Mouse (Mus musculus): ENCODE data around the gene Ddx11. TPM values are rescaled to one million over a fixed set of nuclear protein-coding genes. Genes with fewer than 3 reads are reported as not detected.
"Not testable (repeated sequence)": the region's sequence is repeated elsewhere in the genome, so short reads cannot be mapped to it uniquely, and the experiment has no call there.

Gene Ddx11
- polyA plus RNA-seq, 1 experiment from 2014 or later: 12.7 TPM

- peak; percentile 17 for DNase-seq (ENCODE audit: low spot score)
Observed at GRCm38 (mm10) chr17:66112166-66112565, 11.2 kb upstream of the Ddx11 start.

- no peak for DNase-seq (ENCODE audit: low spot score)
Observed at GRCm38 (mm10) chr17:66118991-66119390, 4.3 kb upstream of the Ddx11 start.

- DNase-seq (ENCODE audit: low spot score): no peak
Observed at GRCm38 (mm10) chr17:66120701-66121100, 2.6 kb upstream of the Ddx11 start.

- no peak for DNase-seq (ENCODE audit: low spot score)
Observed at GRCm38 (mm10) chr17:66123816-66124610, 693 bp downstream of the Ddx11 start.

- peak; percentile 45 for DNase-seq (ENCODE audit: low spot score)
Observed at GRCm38 (mm10) chr17:66125211-66125610, 1.9 kb downstream of the Ddx11 start.

GRCm38 (mm10) chr17:66130371-66130770 is 7.1 kb downstream of the Ddx11 start:
- no peak for DNase-seq (ENCODE audit: low spot score)

GRCm38 (mm10) chr17:66131212-66131611 is 7.9 kb downstream of the Ddx11 start:
- DNase-seq (ENCODE audit: low spot score): peak; percentile 60

GRCm38 (mm10) chr17:66152706-66153662 is 29.7 kb downstream of the Ddx11 start:
- not testable (repeated sequence) for DNase-seq (ENCODE audit: low spot score)

GRCm38 (mm10) chr17:66153735-66154423 is 30.6 kb downstream of the Ddx11 start:
- DNase-seq (ENCODE audit: low spot score): not testable (repeated sequence)

- no peak for DNase-seq (ENCODE audit: low spot score)
Observed at GRCm38 (mm10) chr17:66154876-66155275, 31.6 kb downstream of the Ddx11 start.

- DNase-seq (ENCODE audit: low spot score): no peak
Observed at GRCm38 (mm10) chr17:66158271-66158670, 35.0 kb downstream of the Ddx11 start.

- not testable (repeated sequence) for DNase-seq (ENCODE audit: low spot score)
Observed at GRCm38 (mm10) chr17:66167141-66167540, 43.8 kb downstream of the Ddx11 start.

- DNase-seq (ENCODE audit: low spot score): not testable (repeated sequence)
Observed at GRCm38 (mm10) chr17:66170971-66171370, 47.7 kb downstream of the Ddx11 start.

GRCm38 (mm10) chr17:66190577-66190976 is 67.3 kb downstream of the Ddx11 start:
- DNase-seq (ENCODE audit: low spot score): no peak

GRCm38 (mm10) chr17:66197041-66197440 is 73.7 kb downstream of the Ddx11 start:
- peak; percentile 15 for DNase-seq (ENCODE audit: low spot score)

Other genes with a start within 250 kb of the Ddx11 start
- gene Ralbp1, start 237.7 kb upstream of the Ddx11 start, polyA plus RNA-seq (2015; fragmentation: Nextera tagmentation; extraction: Ambion mirVana): 94.9 and 105 TPM in 2 replicates
- gene Twsg1, start 172.3 kb upstream of the Ddx11 start, polyA plus RNA-seq (2015; fragmentation: Nextera tagmentation; extraction: Ambion mirVana): 66.4 and 68.7 TPM in 2 replicates
- 31.6 and 32.4 TPM in 2 replicates for gene Ankrd12, start 46.4 kb upstream of the Ddx11 start, polyA plus RNA-seq (2015; fragmentation: Nextera tagmentation; extraction: Ambion mirVana)
- gene Ndufv2, start 22.0 kb upstream of the Ddx11 start, polyA plus RNA-seq (2015; fragmentation: Nextera tagmentation; extraction: Ambion mirVana): 346 and 377 TPM in 2 replicates
- gene Washc1, start 12.0 kb upstream of the Ddx11 start, polyA plus RNA-seq (2015; fragmentation: Nextera tagmentation; extraction: Ambion mirVana): 46.0 and 52.3 TPM in 2 replicates